Mouse (Mus musculus) heart, postnatal 0 days (tissue): Measurements from ENCODE around the gene Kcnma1. TPM values are rescaled to one million over a fixed set of nuclear protein-coding genes. Genes with fewer than 3 reads are reported as not detected.

ENCODE experiments used
- ATAC-seq: fragments of 200-750 bp; cut with Nextera tagmentation; 2 replicates; pipeline ENCODE4 v1.8.0; 2017; ENCODE audit warnings: low read depth, moderate number of reproducible peaks, moderate library complexity; ENCODE audit not compliant: insufficient read depth
- DNase-seq: peaks from one replicate; pipeline ENCODE4 v3.0.0-alpha.2; 2016; ENCODE audit warnings: low spot score
- H3K27ac ChIP-seq: fragments of 300-500 bp; sonication (generic); 2 replicates; pipeline ENCODE4 v1.5.1; 2014; ENCODE audit warnings: low read depth, mild to moderate bottlenecking
- H3K27me3 ChIP-seq: fragments of 300-500 bp; sonication (generic); 2 replicates; pipeline ENCODE4 v1.6.1; 2014; ENCODE audit warnings: low read length, mixed read lengths; ENCODE audit not compliant: control insufficient read depth, insufficient read depth
- H3K36me3 ChIP-seq: fragments of 300-500 bp; sonication (generic); replicated peaks from 2 replicates; pipeline ENCODE4 v1.6.1; 2014; ENCODE audit warnings: low read length, mixed read lengths; ENCODE audit not compliant: control insufficient read depth, insufficient read depth
- H3K4me1 ChIP-seq: fragments of 300-500 bp; sonication (generic); 2 replicates; pipeline ENCODE4 v1.6.1; 2014; ENCODE audit warnings: antibody characterized with exemption; ENCODE audit not compliant: control insufficient read depth, insufficient read depth
- H3K4me2 ChIP-seq: fragments of 300-500 bp; sonication (generic); 2 replicates; pipeline ENCODE4 v1.6.1; 2014; ENCODE audit warnings: low read depth, mild to moderate bottlenecking, low read length, moderate library complexity
- H3K4me3 ChIP-seq: fragments of 300-500 bp; sonication (generic); 2 replicates; pipeline ENCODE4 v1.5.1; 2014; ENCODE audit warnings: low read depth, low read length
- H3K9ac ChIP-seq: fragments of 300-500 bp; sonication (generic); replicated peaks from 2 replicates; pipeline ENCODE4 v1.6.1; 2014; ENCODE audit warnings: low read depth, low read length, mixed read lengths
- H3K9me3 ChIP-seq: fragments of 300-500 bp; sonication (generic); replicated peaks from 2 replicates; pipeline ENCODE4 v1.6.1; 2016; ENCODE audit warnings: low read length; ENCODE audit not compliant: control insufficient read depth
- CTCF ChIP-seq: IDR thresholded peaks from 2 replicates; pipeline ENCODE4 v1.5.1; 2016; ENCODE audit warnings: antibody characterized with exemption, control low read depth, low read depth
- EP300 ChIP-seq: IDR thresholded peaks from 2 replicates; pipeline ENCODE4 v1.6.1; 2016; ENCODE audit warnings: antibody characterized with exemption, low read depth
- WGBS: fragments of 180-500 bp; shearing (Covaris S2); extraction: QIAGEN DNeasy Blood & Tissue Kit; methylation state at CpG from one replicate; pipeline ENCODE4 v1.1.7; 2014; 5-methylcytosine and 5-hydroxymethylcytosine counted together
- polyA plus RNA-seq: library from polyadenylated mRNA; unstranded; fragments of >200 nt; fragmentation: Nextera tagmentation; extraction: Ambion mirVana; gene quantifications from 2 replicates; pipeline ENCODE4 v1.2.1, GENCODE M21; 2015
- total RNA-seq: library from RNA; depleted of rRNA; stranded (reverse); fragments of >200 nt; gene quantifications from 2 replicates; pipeline ENCODE4 v1.2.3, GENCODE M21; 2014; ENCODE audit warnings: low replicate concordance

Gene Kcnma1
- total and polyA plus RNA-seq, 2 experiments from 2014 or later, result 0.10 to 1.3 TPM

GRCm38 (mm10) chr14:23470071-23470470 is 544.2 kb downstream of the Kcnma1 start:
- TF ChIP-seq EP300 (no peak), CTCF (no peak)
- WGBS, result 85% methylated on average over 2 of the region's 2 CpGs
- Histone ChIP-seq H3K27me3 (no peaks in the 10 kb centered on the region), H3K9me3 (no peaks in the 10 kb centered on the region), H3K9ac (no peak overlapping the region), H3K4me2 (no peak overlapping the region), H3K27ac (no peak overlapping the region), H3K4me3 (no peak overlapping the region), H3K4me1 (no peaks in the 10 kb centered on the region; the same call in 1 of the 2 replicates), H3K36me3 (no peaks in the 10 kb centered on the region)
- ATAC-seq (no peak), DNase-seq (no peak)

GRCm38 (mm10) chr14:23465135-23465534 is 549.2 kb downstream of the Kcnma1 start:
- H3K9me3 ChIP-seq, result no peaks in the 10 kb centered on the region
- WGBS, result 51% methylated on average over 2 of the region's 2 CpGs
- peak; percentile 7 for DNase-seq
- H3K4me2 ChIP-seq, result no peak overlapping the region
- ATAC-seq, result no peak
- no peaks in the 10 kb centered on the region for H3K36me3 ChIP-seq
- H3K27me3 ChIP-seq, result no peaks in the 10 kb centered on the region
- no peak for TF ChIP-seq EP300
- no peak for TF ChIP-seq CTCF
- no peak overlapping the region for H3K27ac ChIP-seq
- no peak overlapping the region for H3K9ac ChIP-seq
- no peaks in the 10 kb centered on the region; the same call in 1 of the 2 replicates for H3K4me1 ChIP-seq
- no peak overlapping the region for H3K4me3 ChIP-seq

- no peaks in the 10 kb centered on the region for H3K27me3 ChIP-seq
- H3K27ac ChIP-seq, result no peak overlapping the region
- no peak overlapping the region for H3K4me2 ChIP-seq
- ATAC-seq, result no peak
- no peaks in the 10 kb centered on the region for H3K9me3 ChIP-seq
- H3K36me3 ChIP-seq, result no peaks in the 10 kb centered on the region
- H3K4me1 ChIP-seq, result no peaks in the 10 kb centered on the region
- DNase-seq, result no peak
- TF ChIP-seq CTCF, result no peak
- TF ChIP-seq EP300, result no peak
- no peak overlapping the region for H3K4me3 ChIP-seq
- no peak overlapping the region for H3K9ac ChIP-seq
- WGBS, result 48% methylated on average over 4 of the region's 4 CpGs
Observed at GRCm38 (mm10) chr14:23458560-23458959, 555.7 kb downstream of the Kcnma1 start.

- no peak overlapping the region for H3K9ac ChIP-seq
- H3K36me3 ChIP-seq, result no peaks in the 10 kb centered on the region
- TF ChIP-seq EP300 (no peak), CTCF (no peak)
- H3K27ac ChIP-seq, result no peak overlapping the region
- H3K4me3 ChIP-seq, result no peak overlapping the region
- H3K4me1 ChIP-seq, result no peaks in the 10 kb centered on the region
- H3K9me3 ChIP-seq, result no peaks in the 10 kb centered on the region
- no peaks in the 10 kb centered on the region for H3K27me3 ChIP-seq
- H3K4me2 ChIP-seq, result no peak overlapping the region
- DNase-seq, result no peak
- whole genome bisulfite sequencing, result 79% methylated on average over 6 of the region's 6 CpGs
- ATAC-seq, result no peak
Observed at GRCm38 (mm10) chr14:23451681-23452080, 562.6 kb downstream of the Kcnma1 start.

GRCm38 (mm10) chr14:23437467-23437866 is 576.8 kb downstream of the Kcnma1 start:
- 71% methylated on average over 3 of the region's 3 CpGs for WGBS
- no peak for TF ChIP-seq CTCF
- no peak for TF ChIP-seq EP300
- no peak for ATAC-seq
- Histone ChIP-seq H3K36me3 (no peaks in the 10 kb centered on the region), H3K27me3 (no peaks in the 10 kb centered on the region), H3K4me3 (no peak overlapping the region), H3K27ac (no peak overlapping the region), H3K9ac (no peak overlapping the region), H3K4me1 (no peaks in the 10 kb centered on the region), H3K9me3 (no peaks in the 10 kb centered on the region), H3K4me2 (no peak overlapping the region)
- no peak for DNase-seq

GRCm38 (mm10) chr14:23435861-23436260 is 578.4 kb downstream of the Kcnma1 start:
- DNase-seq (no peak), ATAC-seq (no peak)
- Histone ChIP-seq H3K9me3 (no peaks in the 10 kb centered on the region), H3K27ac (no peak overlapping the region), H3K27me3 (no peaks in the 10 kb centered on the region), H3K4me3 (no peak overlapping the region), H3K36me3 (no peaks in the 10 kb centered on the region), H3K4me1 (no peaks in the 10 kb centered on the region), H3K9ac (no peak overlapping the region), H3K4me2 (no peak overlapping the region)
- TF ChIP-seq EP300 (no peak), CTCF (no peak)
- 64% methylated on average over 8 of the region's 8 CpGs for WGBS
